Mouse (Mus musculus): Measurements from ENCODE around the gene Gm3417. TPM values are rescaled to one million over a fixed set of nuclear protein-coding genes. Genes with fewer than 3 reads are reported as not detected.
"Not testable (repeated sequence)": the region's sequence is repeated elsewhere in the genome, so short reads cannot be mapped to it uniquely, and the experiment has no call there.

Gm3417 gene
- polyA plus RNA-seq, 1 experiment from 2014 or later: 0.87 TPM

DNA sequence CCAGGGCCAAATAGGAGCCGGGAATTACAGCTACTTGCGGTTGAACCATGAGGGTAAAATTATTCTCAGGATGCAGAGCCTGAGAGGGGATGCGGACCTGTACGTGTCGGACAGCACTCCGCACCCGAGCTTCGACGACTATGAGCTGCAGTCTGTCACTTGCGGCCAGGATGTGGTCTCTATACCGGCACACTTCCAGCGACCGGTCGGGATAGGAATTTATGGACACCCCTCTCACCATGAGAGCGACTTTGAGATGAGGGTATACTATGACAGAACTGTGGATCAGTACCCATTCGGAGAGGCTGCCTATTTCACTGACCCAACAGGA, 34.9 kb downstream of the Gm3417 start:
- H3K4me2 ChIP-seq (replicated peaks): peak overlapping the region; percentile 75
- peaks cover 26% of the 10 kb centered on the region for H3K4me1 ChIP-seq
- H3K9ac ChIP-seq (replicated peaks): peak overlapping the region; percentile 90
- peak overlapping the region; percentile 94 for H3K4me3 ChIP-seq
- peaks cover 16% of the 10 kb centered on the region for H3K36me3 ChIP-seq
- 15% methylated on average over 16 of the region's 16 CpGs for WGBS
- ATAC-seq (replicated peaks): no peak
- H3K27ac ChIP-seq (replicated peaks): no peak overlapping the region
- no peaks in the 10 kb centered on the region for H3K27me3 ChIP-seq
- no peaks in the 10 kb centered on the region for H3K9me3 ChIP-seq

DNA sequence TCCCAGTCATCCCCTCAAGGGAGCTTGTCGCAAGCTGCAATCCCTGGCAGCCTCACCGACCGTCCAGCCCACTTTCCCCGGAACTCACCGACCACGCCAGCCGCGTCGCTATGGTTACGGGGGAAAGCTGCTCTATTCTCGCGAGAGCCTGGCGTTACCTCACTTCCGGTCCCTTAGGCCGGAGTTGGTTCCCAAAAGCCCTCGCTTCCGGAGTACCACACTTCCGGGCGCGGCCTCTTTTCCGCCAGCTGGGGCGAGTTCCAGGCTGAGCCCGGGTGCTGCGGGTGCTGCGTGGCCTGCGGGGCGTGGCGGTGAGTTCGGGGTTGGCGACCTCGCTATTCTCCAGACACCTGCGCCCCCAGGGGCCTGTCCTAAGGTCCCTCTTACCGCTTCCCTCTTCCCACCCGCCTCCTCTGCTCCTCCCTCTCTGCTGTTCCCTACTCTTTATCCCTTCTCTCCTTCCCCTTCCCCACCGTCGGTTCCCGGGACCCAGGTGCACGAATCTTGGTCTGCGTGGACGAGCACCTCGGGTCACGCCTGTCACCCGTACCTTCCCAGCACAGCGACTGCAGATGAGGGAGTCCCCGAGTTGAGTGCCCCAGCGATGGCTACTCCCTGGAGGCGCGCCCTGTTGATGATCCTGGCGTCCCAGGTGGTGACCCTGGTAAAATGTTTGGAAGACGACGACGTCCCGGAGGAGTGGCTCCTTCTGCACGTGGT, 35.4 kb downstream of the Gm3417 start, which contains the start of the genes Wdr27 and 1600012H06Rik:
Wdr27 (minus strand) TSS at position 150 of the 720 bp plus-strand sequence.
1600012H06Rik (plus strand) TSS at position 176 of the 720 bp plus-strand sequence.
- under 1% methylated on average over 54 of the region's 54 CpGs for WGBS
- H3K9me3 ChIP-seq: no peaks in the 10 kb centered on the region
- H3K36me3 ChIP-seq: peaks cover 11% of the 10 kb centered on the region
- H3K4me2 ChIP-seq (replicated peaks): peak within 1 kb of the TSS; percentile 75
- peak within 1 kb of the TSS; percentile 82 for H3K27ac ChIP-seq (replicated peaks)
- H3K4me1 ChIP-seq: peaks cover 26% of the 10 kb centered on the region
- peak within 1 kb of the TSS; percentile 94 for H3K4me3 ChIP-seq
- no peaks in the 10 kb centered on the region for H3K27me3 ChIP-seq
- H3K9ac ChIP-seq (replicated peaks): peak within 1 kb of the TSS; percentile 90
- ATAC-seq (replicated peaks): peak; percentile 99

DNA sequence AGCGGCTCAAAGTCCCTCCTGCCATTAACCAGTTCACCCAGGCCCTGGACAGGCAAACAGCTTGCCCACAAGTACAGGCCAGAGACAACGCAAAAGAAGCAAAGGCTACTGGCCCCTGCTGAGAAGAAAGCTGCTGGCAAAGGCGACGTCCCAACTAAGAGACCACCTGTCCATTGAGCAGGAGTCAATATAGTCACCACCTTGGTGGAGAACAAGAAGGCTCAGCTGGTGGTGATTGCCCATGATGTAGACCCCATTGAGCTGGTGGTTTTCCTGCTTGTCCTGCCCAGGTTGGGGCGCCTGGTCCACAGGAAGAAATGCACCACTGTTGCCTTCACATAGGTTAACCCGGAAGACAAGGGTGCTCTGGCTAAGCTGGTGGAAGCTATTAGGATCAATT, 36.4 kb downstream of the Gm3417 start:
- not testable (repeated sequence) for H3K9me3 ChIP-seq; ATAC-seq (replicated peaks); H3K27ac ChIP-seq (replicated peaks); H3K27me3 ChIP-seq
- Histone ChIP-seq H3K4me1 (peaks cover 26% of the 10 kb centered on the region), H3K4me3 (peak overlapping the region; percentile 94), H3K4me2 (replicated peaks) (peak overlapping the region; percentile 75), H3K36me3 (peaks cover 11% of the 10 kb centered on the region), H3K9ac (replicated peaks) (peak overlapping the region; percentile 84)
- 63% methylated on average over 6 of the region's 6 CpGs for WGBS

DNA sequence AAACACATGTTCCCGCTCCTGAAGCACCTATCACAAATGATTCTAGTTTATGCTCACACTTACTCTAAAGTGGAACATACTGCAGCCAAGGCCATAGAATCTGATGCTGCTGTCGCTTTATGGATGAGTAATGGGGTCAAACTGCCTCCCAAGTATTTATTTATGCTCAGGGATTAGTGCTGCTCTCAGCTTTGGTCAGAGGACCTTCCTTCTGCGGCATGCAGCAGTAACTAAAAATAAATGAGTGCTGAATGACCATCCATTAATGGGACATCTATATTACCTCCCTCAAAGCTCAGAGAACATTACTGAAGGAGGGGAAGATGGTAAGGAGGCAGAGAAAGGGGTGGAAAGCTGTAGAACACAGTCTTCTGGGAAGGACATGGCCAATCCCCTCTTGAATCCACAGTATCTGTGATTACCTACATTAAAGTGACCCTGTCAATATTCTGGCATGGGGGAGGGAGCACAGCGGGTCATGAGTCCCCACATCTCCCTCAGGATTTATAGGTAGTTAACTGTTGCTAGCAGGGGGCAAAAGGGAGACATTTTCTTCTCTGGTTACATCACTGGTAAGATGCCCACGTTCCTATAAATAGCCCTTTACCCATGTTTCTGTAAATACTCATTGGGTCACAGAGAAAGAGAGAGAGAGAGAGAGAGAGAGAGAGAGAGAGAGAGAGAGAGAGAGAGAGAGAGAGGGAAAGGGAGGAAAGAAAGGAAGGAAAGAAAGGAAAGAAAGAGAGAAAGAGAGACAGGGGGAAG, 42.6 kb downstream of the Gm3417 start:
- Histone ChIP-seq H3K36me3 (no peaks in the 10 kb centered on the region), H3K27me3 (no peaks in the 10 kb centered on the region), H3K9me3 (no peaks in the 10 kb centered on the region), H3K4me1 (no peaks in the 10 kb centered on the region), H3K27ac (replicated peaks) (no peak overlapping the region), H3K9ac (replicated peaks) (no peak overlapping the region), H3K4me3 (no peak overlapping the region), H3K4me2 (replicated peaks) (no peak overlapping the region)
- ATAC-seq (replicated peaks): no peak
- WGBS: 75% methylated on average over 5 of the region's 5 CpGs

DNA sequence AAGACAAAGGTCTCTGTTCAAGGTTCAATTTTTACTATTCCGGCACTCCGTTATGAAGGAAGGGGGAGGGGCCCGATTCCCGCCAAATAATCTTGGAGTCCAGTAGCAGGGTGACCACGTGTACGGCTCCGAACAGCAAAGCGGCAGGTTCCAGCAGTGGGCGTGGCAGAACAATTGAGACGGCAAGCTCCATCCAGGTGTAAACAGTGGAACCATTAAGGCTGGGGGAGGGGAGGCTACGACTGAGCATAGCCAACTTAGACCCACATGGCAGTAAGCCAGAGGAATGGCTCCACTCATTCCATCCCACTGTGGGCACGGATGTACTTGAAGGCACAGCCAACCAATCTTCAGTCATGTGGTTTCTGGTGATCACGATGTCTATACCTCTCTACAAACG, 43.3 kb downstream of the Gm3417 start:
- H3K27me3 ChIP-seq; H3K36me3 ChIP-seq; H3K27ac ChIP-seq (replicated peaks); H3K9me3 ChIP-seq; H3K4me3 ChIP-seq; H3K4me1 ChIP-seq; H3K4me2 ChIP-seq (replicated peaks); H3K9ac ChIP-seq (replicated peaks); ATAC-seq (replicated peaks): not testable (repeated sequence)
- WGBS: 86% methylated on average over 14 of the region's 14 CpGs

DNA sequence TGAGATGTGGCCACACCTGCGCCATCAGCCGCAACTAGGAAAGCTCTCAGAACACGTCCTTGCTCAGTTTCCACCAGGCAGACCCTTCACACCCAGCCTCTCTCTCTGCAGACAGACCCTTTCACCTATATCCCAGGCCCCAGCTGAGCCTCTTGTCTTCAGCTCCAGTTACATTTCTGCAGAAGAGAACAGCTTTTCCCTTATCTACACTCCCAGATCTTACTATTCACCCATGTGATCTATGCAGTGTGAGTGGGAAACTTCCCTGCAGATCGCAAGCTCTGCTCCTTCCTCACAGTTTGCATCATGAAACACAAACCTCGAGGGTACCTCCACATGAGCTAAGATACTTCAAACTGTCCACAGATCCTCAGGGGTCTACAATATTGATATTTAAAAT, 47.1 kb downstream of the Gm3417 start:
- Histone ChIP-seq H3K36me3 (no peaks in the 10 kb centered on the region), H3K27me3 (no peaks in the 10 kb centered on the region), H3K9ac (replicated peaks) (no peak overlapping the region), H3K4me3 (no peak overlapping the region), H3K4me1 (no peaks in the 10 kb centered on the region), H3K27ac (replicated peaks) (no peak overlapping the region), H3K9me3 (no peaks in the 10 kb centered on the region), H3K4me2 (replicated peaks) (no peak overlapping the region)
- 87% methylated on average over 5 of the region's 5 CpGs for WGBS
- ATAC-seq (replicated peaks): no peak

DNA sequence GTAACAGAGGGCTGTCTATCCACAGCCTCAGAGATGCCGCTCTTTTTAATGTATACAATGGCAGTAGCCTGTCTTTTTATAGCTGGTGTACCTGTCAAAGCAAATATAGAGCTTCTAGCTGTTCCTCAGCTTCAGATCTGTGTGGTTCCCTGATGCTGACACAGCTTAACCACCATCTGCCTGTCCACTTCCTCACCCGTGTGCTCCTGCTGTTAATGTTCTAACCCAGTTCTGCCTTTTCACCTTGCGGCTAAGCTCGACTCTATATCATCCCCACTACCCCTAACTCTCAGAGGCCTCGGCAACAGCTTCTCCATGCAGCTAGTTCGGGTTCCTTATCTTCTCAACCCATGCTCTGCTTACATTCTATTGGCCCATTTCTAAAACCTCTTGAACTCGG, 47.9 kb downstream of the Gm3417 start:
- H3K27ac ChIP-seq (replicated peaks): no peak overlapping the region
- 83% methylated on average over 7 of the region's 7 CpGs for WGBS
- H3K9ac ChIP-seq (replicated peaks): no peak overlapping the region
- no peaks in the 10 kb centered on the region for H3K4me1 ChIP-seq
- no peaks in the 10 kb centered on the region for H3K36me3 ChIP-seq
- ATAC-seq (replicated peaks): no peak
- H3K27me3 ChIP-seq: no peaks in the 10 kb centered on the region
- H3K4me3 ChIP-seq: no peak overlapping the region
- no peak overlapping the region for H3K4me2 ChIP-seq (replicated peaks)
- no peaks in the 10 kb centered on the region for H3K9me3 ChIP-seq

DNA sequence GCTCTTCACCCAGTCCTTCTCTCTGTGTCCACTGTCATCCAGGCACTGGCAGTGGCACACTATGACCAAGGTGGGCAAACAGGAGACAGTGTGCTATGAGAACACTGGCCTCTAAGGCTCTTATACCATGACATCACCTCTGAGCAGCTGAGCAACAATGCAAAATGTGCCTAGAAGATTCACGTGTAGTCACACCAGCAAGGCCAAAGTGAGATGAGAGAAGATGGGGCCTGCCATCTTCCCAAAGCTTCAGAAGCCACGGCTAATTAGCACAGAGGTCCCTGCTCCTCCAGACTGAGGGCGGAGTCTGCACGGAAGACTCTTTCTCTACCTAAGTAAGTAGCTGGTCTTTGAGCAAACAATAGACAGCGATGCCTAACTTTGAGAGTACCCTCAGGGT, 50.0 kb downstream of the Gm3417 start:
- 61% methylated on average over 5 of the region's 5 CpGs for WGBS
- no peaks in the 10 kb centered on the region for H3K27me3 ChIP-seq
- no peaks in the 10 kb centered on the region for H3K36me3 ChIP-seq
- no peak overlapping the region for H3K9ac ChIP-seq (replicated peaks)
- no peak overlapping the region for H3K4me2 ChIP-seq (replicated peaks)
- no peak overlapping the region for H3K4me3 ChIP-seq
- ATAC-seq (replicated peaks): no peak
- H3K9me3 ChIP-seq: no peaks in the 10 kb centered on the region
- H3K4me1 ChIP-seq: no peaks in the 10 kb centered on the region
- H3K27ac ChIP-seq (replicated peaks): no peak overlapping the region

DNA sequence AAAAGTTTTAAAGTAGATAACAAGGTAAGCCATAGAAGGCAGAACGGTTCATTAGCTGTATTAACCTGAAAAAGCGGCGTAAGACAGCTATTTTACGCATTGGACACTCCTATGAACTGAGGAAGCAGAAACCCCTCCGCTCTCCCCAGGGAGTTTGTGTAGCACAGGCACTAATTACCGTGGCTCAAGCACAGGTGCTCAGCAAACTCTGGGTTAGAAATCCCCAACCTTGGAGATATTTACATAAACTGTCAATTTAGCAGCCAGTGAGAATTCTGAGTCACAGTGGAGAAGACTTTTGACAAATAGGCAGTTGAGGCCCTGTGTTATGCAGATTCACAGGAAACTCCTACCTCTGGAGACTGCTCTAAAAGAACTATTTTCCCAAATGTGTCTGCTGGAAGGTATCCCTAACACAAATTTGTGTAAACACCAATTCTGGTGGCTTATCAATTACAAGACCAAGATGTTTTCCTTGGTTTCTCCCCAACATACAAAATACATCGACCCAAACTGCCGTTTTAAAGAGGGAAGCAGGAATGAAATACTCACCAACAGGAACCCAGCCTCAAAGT, 50.9 kb downstream of the Gm3417 start:
- 86% methylated on average over 8 of the region's 8 CpGs for WGBS

DNA sequence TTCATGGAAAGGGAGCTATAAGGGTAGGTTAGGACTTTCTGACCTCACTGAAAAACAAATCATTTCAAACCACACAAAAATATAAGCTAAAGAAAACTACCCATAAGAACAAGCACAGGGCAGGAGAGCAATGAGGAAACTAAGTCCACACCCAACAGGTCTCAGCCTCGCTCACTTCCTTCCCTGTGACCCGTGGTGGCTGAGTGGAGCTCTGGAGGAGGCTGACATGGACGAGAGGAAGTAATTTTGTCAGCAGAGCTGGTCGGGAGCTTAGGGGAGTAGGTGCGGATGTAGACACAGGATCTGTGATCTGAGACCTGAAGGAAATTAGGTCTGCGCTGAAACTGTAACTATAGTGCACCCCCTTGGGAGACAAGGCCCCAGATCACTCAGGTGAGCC, 57.0 kb downstream of the Gm3417 start:
- Histone ChIP-seq H3K36me3 (no peaks in the 10 kb centered on the region), H3K4me2 (replicated peaks) (no peak overlapping the region), H3K9me3 (no peaks in the 10 kb centered on the region), H3K9ac (replicated peaks) (no peak overlapping the region), H3K4me1 (no peaks in the 10 kb centered on the region), H3K4me3 (no peak overlapping the region), H3K27me3 (no peaks in the 10 kb centered on the region), H3K27ac (replicated peaks) (no peak overlapping the region)
- 69% methylated on average over 6 of the region's 6 CpGs for WGBS
- no peak for ATAC-seq (replicated peaks)

More for the DNA sequence above, 50.9 kb downstream of the Gm3417 start:
- Histone ChIP-seq H3K27ac (replicated peaks) (no peak overlapping the region), H3K36me3 (no peaks in the 10 kb centered on the region), H3K4me3 (no peak overlapping the region), H3K27me3 (no peaks in the 10 kb centered on the region), H3K4me2 (replicated peaks) (no peak overlapping the region), H3K9me3 (no peaks in the 10 kb centered on the region), H3K4me1 (no peaks in the 10 kb centered on the region), H3K9ac (replicated peaks) (no peak overlapping the region)
- ATAC-seq (replicated peaks): no peak

DNA sequence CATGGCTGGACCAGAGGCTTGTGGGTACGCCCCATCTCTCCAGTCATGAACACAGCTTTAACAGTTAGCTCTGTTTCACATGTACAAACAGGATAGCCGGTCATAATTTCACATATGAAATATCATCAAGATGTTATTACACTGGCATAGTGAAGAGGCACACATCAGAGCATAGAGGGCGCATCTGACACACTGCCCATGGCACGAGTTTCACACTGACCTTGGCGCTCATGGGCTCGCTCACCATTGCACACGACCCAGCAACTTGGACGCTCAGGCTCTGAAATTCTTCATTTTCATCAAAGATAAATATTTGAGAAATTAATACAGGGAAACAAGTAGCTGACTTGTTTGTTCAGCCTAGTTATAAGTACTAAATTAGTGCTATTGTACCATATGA, 60.7 kb downstream of the Gm3417 start:
- Histone ChIP-seq H3K4me3 (no peak overlapping the region), H3K4me1 (no peaks in the 10 kb centered on the region), H3K4me2 (replicated peaks) (no peak overlapping the region), H3K9ac (replicated peaks) (no peak overlapping the region), H3K27ac (replicated peaks) (no peak overlapping the region), H3K36me3 (no peaks in the 10 kb centered on the region), H3K27me3 (no peaks in the 10 kb centered on the region), H3K9me3 (no peaks in the 10 kb centered on the region)
- WGBS: 89% methylated on average over 8 of the region's 8 CpGs
- ATAC-seq (replicated peaks): no peak

DNA sequence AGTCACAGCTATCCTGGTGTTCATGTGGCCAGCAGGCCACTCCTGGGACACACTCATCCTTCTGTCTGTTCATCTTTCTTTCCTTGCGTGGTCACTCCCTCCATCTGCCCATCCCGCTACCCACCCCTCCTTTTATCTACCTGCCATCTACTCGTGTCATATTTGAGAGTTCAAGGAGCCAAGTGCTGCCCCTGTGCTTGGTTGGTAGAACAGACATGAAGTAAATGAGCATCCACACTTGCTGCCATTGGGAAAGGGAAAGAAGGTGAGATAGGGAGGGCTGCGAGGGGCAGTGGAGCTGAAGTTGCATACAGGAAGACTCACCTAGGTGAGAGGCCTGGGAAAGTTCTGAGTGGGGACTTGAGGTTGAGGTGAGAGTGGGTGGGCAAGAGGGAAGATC, 64.2 kb downstream of the Gm3417 start:
- WGBS: 87% methylated on average over 4 of the region's 4 CpGs
- no peaks in the 10 kb centered on the region for H3K27me3 ChIP-seq
- H3K4me2 ChIP-seq (replicated peaks): no peak overlapping the region
- H3K36me3 ChIP-seq: no peaks in the 10 kb centered on the region
- H3K4me1 ChIP-seq: no peaks in the 10 kb centered on the region
- no peak overlapping the region for H3K4me3 ChIP-seq
- ATAC-seq (replicated peaks): no peak
- H3K27ac ChIP-seq (replicated peaks): no peak overlapping the region
- no peak overlapping the region for H3K9ac ChIP-seq (replicated peaks)
- H3K9me3 ChIP-seq: no peaks in the 10 kb centered on the region
